Mouse (Mus musculus) gastrocnemius, postnatal 10 days (tissue): ENCODE results near the gene Tsn. TPM values are rescaled to one million over a fixed set of nuclear protein-coding genes. Genes with fewer than 3 reads are reported as not detected.

Experiments used
- total RNA-seq, 2 experiments: library from RNA; stranded (reverse); gene quantifications; 2 replicates each; pipeline ENCODE4 v1.2.3; 2021

The Tsn gene
- total RNA-seq, 2 experiments from 2014 or later: 68.5 to 72.0 TPM

Other genes starting within 250 kb of the Tsn start
- gene Gm29106, start 135.2 kb downstream of the Tsn start, total RNA-seq: not detected
- 10 to 100 TPM; 26.5 to 30.1 TPM for gene Nifk, start 10.1 kb upstream of the Tsn start, total RNA-seq
- 10 to 100 TPM; 78.7 to 90.1 TPM for gene Clasp1, start 77.3 kb upstream of the Tsn start, total RNA-seq